Mouse (Mus musculus) liver, embryonic 16.5 days (tissue): ENCODE data around the gene Ndufab1. TPM values are rescaled to one million over a fixed set of nuclear protein-coding genes. Genes with fewer than 3 reads are reported as not detected.

Experiments
- ATAC-seq: fragments of 200-750 bp; cut with Nextera tagmentation; 2 replicates; pipeline ENCODE4 v1.8.0; 2017; ENCODE audit warnings: low read depth, mild to moderate bottlenecking, moderate number of reproducible peaks, moderate library complexity
- H3K27ac ChIP-seq: fragments of 300-500 bp; sonication (generic); 2 replicates; pipeline ENCODE4 v1.5.1; 2014; ENCODE audit warnings: mild to moderate bottlenecking, low read length
- H3K27me3 ChIP-seq: fragments of 300-500 bp; sonication (generic); 2 replicates; pipeline ENCODE4 v1.6.1; 2014; ENCODE audit warnings: low read depth, low read length, mixed read lengths; ENCODE audit not compliant: control insufficient read depth, insufficient read depth
- H3K36me3 ChIP-seq: fragments of 300-500 bp; sonication (generic); 2 replicates; pipeline ENCODE4 v1.6.1; 2014; ENCODE audit warnings: mild to moderate bottlenecking; ENCODE audit not compliant: control insufficient read depth, insufficient read depth
- H3K4me1 ChIP-seq: fragments of 300-500 bp; sonication (generic); 2 replicates; pipeline ENCODE4 v1.6.1; 2014; ENCODE audit warnings: low read depth, low read length, mixed read lengths; ENCODE audit not compliant: control insufficient read depth
- H3K4me2 ChIP-seq: fragments of 300-500 bp; sonication (generic); 2 replicates; pipeline ENCODE4 v1.6.1; 2014; ENCODE audit warnings: low read depth, low read length, mixed read lengths
- H3K4me3 ChIP-seq: fragments of 300-500 bp; sonication (generic); 2 replicates; pipeline ENCODE4 v1.5.1; 2014; ENCODE audit warnings: low read depth, mild to moderate bottlenecking, low read length
- H3K9ac ChIP-seq: fragments of 300-500 bp; sonication (generic); 2 replicates; pipeline ENCODE4 v1.6.1; 2014; ENCODE audit warnings: low read depth, low read length
- H3K9me3 ChIP-seq: fragments of 300-500 bp; sonication (generic); replicated peaks from 2 replicates; pipeline ENCODE4 v1.6.1; 2016; ENCODE audit warnings: low read length; ENCODE audit not compliant: control insufficient read depth
- WGBS: fragments of 180-500 bp; shearing (Covaris S2); extraction: QIAGEN DNeasy Blood & Tissue Kit; methylation state at CpG from one replicate; pipeline ENCODE4 v1.1.7; 2014; ENCODE audit not compliant: insufficient replicate concordance; 5-methylcytosine and 5-hydroxymethylcytosine counted together
- polyA plus RNA-seq: library from polyadenylated mRNA; unstranded; fragments of >200 nt; fragmentation: Nextera tagmentation; extraction: Ambion mirVana; gene quantifications from 2 replicates; pipeline ENCODE4 v1.2.1, GENCODE M21; 2015

Ndufab1 gene
- polyA plus RNA-seq, 1 experiment from 2014 or later: 389 TPM

DNA sequence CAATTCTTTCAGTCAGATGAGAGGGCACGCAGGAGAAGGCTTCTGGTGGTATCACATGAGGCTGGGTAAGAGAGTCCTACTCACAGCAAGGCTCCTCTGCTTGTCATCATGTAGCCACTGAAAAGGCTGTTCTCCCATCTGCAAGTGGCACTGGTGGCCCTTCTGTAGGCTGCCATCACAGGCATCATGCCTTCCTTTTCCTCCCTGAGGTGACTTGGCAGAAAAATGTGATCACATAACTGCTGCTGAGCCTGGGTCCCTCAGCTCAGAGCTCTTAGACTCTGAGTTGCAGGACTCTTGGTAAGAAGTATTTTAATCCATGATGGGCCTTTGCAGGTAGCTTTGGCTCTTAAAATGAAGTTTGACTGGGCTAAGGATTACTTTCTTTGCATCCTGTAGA is 20.6 kb downstream of the Ndufab1 start:
- no peak for ATAC-seq
- Histone ChIP-seq H3K27me3 (no peaks in the 10 kb centered on the region), H3K4me2 (no peak overlapping the region), H3K4me1 (no peaks in the 10 kb centered on the region), H3K9me3 (no peaks in the 10 kb centered on the region), H3K27ac (no peak overlapping the region), H3K36me3 (peaks cover 13% of the 10 kb centered on the region), H3K9ac (no peak overlapping the region), H3K4me3 (no peak overlapping the region)
- WGBS: 68% methylated on average over 1 of the region's 1 CpGs

DNA sequence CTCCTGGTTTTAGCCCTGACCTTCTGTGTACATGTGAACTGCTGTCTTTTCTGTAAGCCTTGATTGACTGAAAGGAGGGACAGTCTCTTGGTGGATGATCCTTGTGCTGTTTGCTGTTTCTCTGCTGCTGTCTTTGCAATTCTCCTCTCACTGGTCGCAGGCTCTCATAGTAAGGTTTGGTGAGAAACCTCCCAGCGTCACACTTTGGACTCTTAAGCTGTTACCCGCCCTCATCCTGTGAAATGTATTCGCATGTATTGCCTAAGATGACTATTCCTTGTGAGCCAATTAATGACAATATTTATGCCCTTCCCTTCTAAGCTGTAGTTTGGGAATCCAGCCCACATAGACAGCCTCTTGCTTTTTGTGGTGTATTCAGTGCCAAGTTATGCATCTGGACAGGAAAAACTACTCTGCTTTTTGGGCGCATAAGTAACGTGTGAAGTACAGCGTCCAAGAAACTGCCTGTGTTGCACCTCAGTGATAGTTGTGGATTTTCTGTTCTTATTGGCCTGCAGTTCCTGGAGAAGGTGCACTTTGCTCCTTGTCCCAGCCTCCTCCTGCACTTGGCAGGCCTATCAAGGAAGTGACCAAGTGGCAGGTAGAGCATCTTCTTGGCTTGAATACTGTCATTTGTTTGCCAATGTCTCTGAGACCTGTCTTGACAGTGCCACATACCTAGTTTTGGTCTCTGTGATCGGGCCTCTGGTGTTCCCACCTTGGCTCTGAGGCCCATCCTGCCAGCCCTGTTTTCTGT is 21.7 kb downstream of the Ndufab1 start:
- 77% methylated on average over 8 of the region's 8 CpGs for WGBS
- ATAC-seq: no peak

DNA sequence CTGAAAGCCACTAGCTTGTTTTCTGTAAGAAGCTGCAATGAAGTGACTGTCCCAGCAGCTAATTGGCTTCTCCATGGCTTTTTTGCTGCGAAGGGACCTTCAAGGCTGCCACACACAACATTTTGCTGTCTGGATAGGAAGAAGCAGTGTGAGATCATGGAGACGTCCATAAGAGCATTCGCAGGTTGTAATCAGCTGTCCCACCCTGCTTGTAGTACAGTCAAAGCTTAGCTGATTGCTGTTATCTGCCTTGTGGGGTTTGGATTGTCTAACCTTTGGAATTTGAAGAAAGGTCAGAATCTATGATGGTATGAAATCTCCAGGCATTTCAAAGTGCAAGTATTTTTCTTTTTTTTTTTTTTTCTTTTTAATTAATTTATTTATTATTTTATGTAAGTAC is 27.3 kb downstream of the Ndufab1 start:
- no peak overlapping the region for H3K27ac ChIP-seq
- ATAC-seq: 0 out of 2 replicates have a peak, but pooled peaks have one; percentile 30
- WGBS: 42% methylated on average over 3 of the region's 3 CpGs

More for the DNA sequence above, 21.7 kb downstream of the Ndufab1 start:
- no peak overlapping the region for H3K4me2 ChIP-seq
- no peak overlapping the region for H3K9ac ChIP-seq
- peaks cover 22% of the 10 kb centered on the region for H3K36me3 ChIP-seq
- no peaks in the 10 kb centered on the region for H3K9me3 ChIP-seq
- no peaks in the 10 kb centered on the region for H3K27me3 ChIP-seq
- no peaks in the 10 kb centered on the region for H3K4me1 ChIP-seq
- no peak overlapping the region for H3K27ac ChIP-seq
- H3K4me3 ChIP-seq: no peak overlapping the region

DNA sequence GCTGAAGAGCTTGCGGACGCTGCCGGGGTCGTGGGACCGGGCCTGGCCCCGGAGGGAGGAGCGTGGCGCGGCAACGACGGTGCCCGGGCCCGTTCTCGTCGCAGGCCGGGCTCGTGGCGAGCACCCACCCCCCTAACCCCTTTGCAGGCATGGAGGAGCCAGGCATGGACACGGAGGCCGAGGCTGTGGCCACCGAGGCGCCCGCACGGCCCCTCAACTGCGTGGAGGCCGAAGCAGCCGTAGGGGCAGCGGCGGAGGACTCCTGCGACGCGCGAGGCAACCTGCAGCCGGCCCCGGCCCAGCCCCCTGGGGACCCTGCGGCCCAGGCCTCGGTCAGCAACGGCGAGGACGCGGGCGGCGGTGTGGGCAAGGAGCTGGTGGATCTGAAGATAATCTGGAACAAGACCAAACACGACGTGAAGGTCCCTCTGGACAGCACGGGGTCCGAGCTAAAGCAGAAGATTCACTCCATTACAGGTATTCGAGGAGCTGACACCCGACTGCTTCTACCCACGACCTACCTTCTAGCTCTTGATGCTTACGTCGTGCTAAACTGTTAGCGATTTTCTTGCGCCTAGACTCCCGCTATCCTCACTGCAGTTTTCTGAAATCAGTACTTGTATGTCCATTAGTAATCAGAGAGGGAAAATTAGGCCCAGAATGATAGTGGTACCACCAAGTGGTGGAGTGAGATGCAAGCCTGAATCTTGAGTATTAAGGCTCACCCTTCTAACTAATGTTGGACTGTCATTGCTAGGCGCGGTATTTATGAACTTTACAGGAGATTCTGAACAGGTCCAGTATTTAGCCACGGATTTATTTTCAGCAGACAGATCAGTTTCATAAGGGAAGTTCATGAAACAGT is 33.9 kb downstream of the Ndufab1 start:
- peak overlapping the region; percentile 85 for H3K27ac ChIP-seq
- peak overlapping the region; percentile 97 for H3K4me2 ChIP-seq
- peaks cover 11% of the 10 kb centered on the region for H3K36me3 ChIP-seq
- peaks cover 25% of the 10 kb centered on the region for H3K4me1 ChIP-seq
- H3K4me3 ChIP-seq: peak overlapping the region; percentile 81
- ATAC-seq: peak; percentile 5
- H3K9me3 ChIP-seq: no peaks in the 10 kb centered on the region
- H3K9ac ChIP-seq: peak overlapping the region; percentile 73
- WGBS: under 1% methylated on average over 54 of the region's 58 CpGs
- H3K27me3 ChIP-seq: no peaks in the 10 kb centered on the region

More for the DNA sequence above, 27.3 kb downstream of the Ndufab1 start:
- Histone ChIP-seq H3K9ac (no peak overlapping the region), H3K36me3 (peaks cover 40% of the 10 kb centered on the region), H3K4me2 (no peak overlapping the region), H3K4me3 (no peak overlapping the region), H3K27me3 (no peaks in the 10 kb centered on the region), H3K4me1 (peaks cover 10% of the 10 kb centered on the region), H3K9me3 (no peaks in the 10 kb centered on the region)

DNA sequence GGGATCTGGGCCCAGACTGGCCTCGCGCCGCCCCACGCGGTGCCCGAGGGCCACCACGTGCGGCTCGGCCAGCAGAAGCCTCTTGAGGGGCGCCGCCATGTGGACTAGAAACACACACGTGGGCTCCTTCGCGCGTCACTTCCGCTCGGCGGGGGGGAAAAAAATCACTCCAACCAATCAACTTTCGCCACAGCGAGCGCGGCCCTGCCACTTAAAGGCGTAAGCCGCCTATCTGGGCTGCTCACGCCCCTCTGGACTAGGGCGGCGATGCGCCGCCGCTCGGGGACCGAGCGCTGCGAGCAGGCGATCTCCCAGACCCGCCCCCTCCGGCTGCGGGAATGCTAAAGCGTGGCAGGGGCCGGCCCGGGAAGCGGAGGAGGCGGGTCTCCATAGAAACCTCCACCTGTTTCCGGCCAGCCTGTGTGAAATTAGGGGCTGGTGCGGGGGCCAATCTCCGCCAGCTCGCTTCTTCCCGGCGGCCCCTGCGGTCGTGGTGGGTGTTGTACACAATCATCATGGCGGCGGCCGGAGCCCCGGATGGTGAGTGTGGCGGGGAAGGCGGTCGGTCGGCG is 34.7 kb downstream of the Ndufab1 start, which contains the start of the genes Ubfd1 and Ears2:
Ubfd1 (plus strand) TSS at position 231 of the 572 bp plus-strand sequence.
Ears2 (minus strand) TSS at position 319 of the 572 bp plus-strand sequence.
- H3K36me3 ChIP-seq: peaks cover 7% of the 10 kb centered on the region
- H3K27me3 ChIP-seq: no peaks in the 10 kb centered on the region
- H3K4me1 ChIP-seq: peaks cover 25% of the 10 kb centered on the region
- under 1% methylated on average over 57 of the region's 60 CpGs for WGBS
- H3K9ac ChIP-seq: peak within 1 kb of the TSS; percentile 73
- peak within 1 kb of the TSS; percentile 97 for H3K4me2 ChIP-seq
- ATAC-seq: peak; percentile 97
- H3K4me3 ChIP-seq: peak within 1 kb of the TSS; percentile 81
- no peaks in the 10 kb centered on the region for H3K9me3 ChIP-seq
- H3K27ac ChIP-seq: peak within 1 kb of the TSS; percentile 85

DNA sequence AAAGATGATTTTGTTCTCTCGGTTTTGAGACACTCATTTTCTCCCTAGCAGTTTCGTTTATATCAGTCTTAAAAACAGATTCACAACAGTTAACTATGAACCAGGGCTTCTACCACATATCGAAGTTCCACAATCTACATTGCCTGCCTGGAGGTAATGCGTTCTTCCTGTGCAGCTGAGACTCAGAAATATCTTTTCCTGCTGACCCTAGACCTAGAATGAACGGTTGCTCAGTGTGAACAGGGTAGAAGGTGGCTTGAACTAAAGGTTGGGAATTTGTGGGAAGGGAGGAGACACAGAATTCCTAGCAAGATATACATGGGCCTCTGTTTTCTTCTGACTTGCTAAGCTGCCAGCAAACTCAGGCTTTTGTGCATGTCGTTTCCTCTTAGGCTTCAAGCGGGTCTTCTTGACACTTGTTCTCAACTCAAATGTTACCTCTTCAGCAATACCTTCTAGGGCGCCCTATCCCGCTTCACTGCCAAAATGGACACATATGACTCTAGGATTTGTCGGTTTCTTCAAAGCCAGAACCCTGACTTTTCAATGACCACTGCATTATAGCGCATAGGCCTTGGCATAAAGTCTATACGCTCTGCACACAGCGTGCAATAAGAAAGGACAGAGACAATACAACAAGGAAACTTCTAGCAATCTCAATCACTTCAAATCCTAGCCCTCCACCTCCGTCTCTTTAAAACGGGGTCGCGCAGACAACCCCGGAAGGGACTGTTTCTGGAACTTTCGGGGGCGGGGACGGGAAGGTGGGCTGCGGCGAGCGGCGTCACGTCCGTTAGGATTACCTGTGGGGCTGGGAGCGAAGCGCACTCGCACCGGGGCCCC is 35.4 kb downstream of the Ndufab1 start:
- 6% methylated on average over 31 of the region's 31 CpGs for WGBS

DNA sequence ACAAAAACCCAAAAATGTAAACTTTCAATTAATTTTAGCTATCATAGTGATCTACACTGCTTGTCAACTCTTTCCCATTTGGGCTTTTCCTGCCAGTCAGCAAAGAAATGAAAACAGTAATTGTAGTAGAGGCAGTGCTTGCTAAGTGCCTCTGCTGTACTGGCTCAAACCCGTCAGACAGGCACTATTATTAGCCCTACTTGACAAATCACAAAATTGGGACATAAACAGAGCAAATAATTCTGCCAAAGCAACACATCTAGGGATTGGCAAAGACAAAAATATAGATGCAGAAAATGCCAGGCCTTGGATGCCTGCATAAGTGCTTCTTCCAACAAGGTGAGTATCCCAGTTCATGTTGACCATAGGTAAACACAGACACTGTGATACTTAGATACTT is 36.0 kb downstream of the Ndufab1 start:
- Histone ChIP-seq H3K4me3 (no peak overlapping the region), H3K4me2 (peak overlapping the region; percentile 97), H3K4me1 (peaks cover 25% of the 10 kb centered on the region), H3K27ac (no peak overlapping the region), H3K36me3 (0 out of 2 replicates have a peak, but pooled peaks cover 3% of the 10 kb centered on the region), H3K27me3 (no peaks in the 10 kb centered on the region), H3K9me3 (no peaks in the 10 kb centered on the region), H3K9ac (no peak overlapping the region)
- 44% methylated on average over 1 of the region's 1 CpGs for WGBS
- no peak for ATAC-seq

More for the DNA sequence above, 35.4 kb downstream of the Ndufab1 start:
- no peak for ATAC-seq
- Histone ChIP-seq H3K4me1 (peaks cover 25% of the 10 kb centered on the region), H3K27ac (peak overlapping the region; percentile 85), H3K4me3 (peak overlapping the region; percentile 81), H3K36me3 (0 out of 2 replicates have a peak, but pooled peaks cover 3% of the 10 kb centered on the region), H3K9ac (peak overlapping the region; percentile 73), H3K4me2 (peak overlapping the region; percentile 97), H3K9me3 (no peaks in the 10 kb centered on the region), H3K27me3 (no peaks in the 10 kb centered on the region)

DNA sequence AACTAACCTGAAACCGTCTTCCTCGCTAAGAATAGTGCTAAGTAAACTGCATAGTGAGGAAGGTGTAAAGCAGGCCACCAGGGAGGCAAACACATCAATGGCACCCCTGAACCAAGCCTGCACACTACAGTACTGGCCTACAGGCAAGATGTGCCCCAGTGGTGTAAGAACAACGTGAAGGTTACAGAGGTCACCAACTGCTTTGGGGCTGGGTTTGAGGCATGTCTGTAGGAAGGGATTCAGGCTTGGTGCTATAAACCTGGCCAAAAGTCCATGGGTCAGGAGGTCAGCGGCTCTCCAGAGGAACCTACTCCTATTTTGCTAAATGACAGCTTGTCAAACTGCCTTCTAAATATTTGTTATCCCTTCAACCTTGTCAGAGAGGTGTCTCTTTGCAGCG is 45.1 kb downstream of the Ndufab1 start:
- no peak overlapping the region for H3K9ac ChIP-seq
- ATAC-seq: peak; percentile 60
- H3K4me3 ChIP-seq: no peak overlapping the region
- no peak overlapping the region for H3K27ac ChIP-seq
- peaks cover 4% of the 10 kb centered on the region for H3K36me3 ChIP-seq
- H3K4me2 ChIP-seq: no peak overlapping the region
- H3K27me3 ChIP-seq: no peaks in the 10 kb centered on the region
- H3K9me3 ChIP-seq: no peaks in the 10 kb centered on the region
- no peaks in the 10 kb centered on the region; the same call in 1 of the 2 replicates for H3K4me1 ChIP-seq
- WGBS: 67% methylated on average over 5 of the region's 5 CpGs
